Mouse (Mus musculus): ENCODE measurements around the gene AU040320.

DNA sequence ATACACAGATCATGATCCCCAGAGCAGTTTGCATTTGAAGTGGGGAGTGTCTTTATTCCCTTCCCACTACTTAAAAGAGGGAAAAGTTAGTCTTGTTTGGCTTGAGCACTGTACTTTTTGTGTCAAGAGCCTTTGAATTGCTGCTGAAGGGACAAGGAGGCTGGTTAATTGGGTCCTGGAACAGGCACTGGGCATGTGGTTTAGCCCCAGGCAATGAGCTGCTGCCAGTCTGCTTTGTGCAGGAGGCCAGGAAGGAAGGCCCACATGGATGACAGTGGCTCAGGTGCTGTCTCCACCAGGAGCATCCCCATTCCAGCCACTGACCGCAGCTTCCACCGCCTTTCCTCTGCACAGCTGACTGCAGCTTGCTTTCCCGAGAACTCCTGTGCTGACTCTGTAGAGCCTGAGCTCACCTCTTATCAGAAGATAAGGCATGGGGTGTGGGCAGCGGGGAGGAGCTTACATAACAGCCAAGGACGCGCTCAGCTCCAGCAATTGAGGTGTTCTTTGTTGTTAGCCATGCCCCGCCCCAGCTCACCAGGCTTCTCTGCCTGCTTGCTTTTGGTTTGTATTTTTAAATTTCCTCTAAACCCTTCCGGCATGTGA is 50.0 kb downstream of the AU040320 start:
- TF ChIP-seq CTCF (IDR thresholded peaks at IDR 0.05; ENCODE audit: borderline replicate concordance, insufficient read depth, low read length), result no peak
- no peak for TF ChIP-seq POLR2A (IDR thresholded peaks at IDR 0.05; ENCODE audit: low read depth, low read length)
